Mouse (Mus musculus) intestine, embryonic 16.5 days (tissue): ENCODE measurements around the gene Ap2b1. TPM values are rescaled to one million over a fixed set of nuclear protein-coding genes. Genes with fewer than 3 reads are reported as not detected.
"Not testable (repeated sequence)": the region's sequence is repeated elsewhere in the genome, so short reads cannot be mapped to it uniquely, and the experiment has no call there.

Source experiments
- ATAC-seq: fragments of 200-750 bp; cut with Nextera tagmentation; 2 replicates; pipeline ENCODE4 v1.8.0; 2017; ENCODE audit warnings: moderate TSS enrichment, moderate library complexity
- H3K27ac ChIP-seq: fragments of 300-500 bp; sonication (generic); 2 replicates; pipeline ENCODE4 v1.5.1; 2014; ENCODE audit warnings: mild to moderate bottlenecking, low read length
- H3K27me3 ChIP-seq: fragments of 300-500 bp; sonication (generic); replicated peaks from 2 replicates; pipeline ENCODE4 v1.6.1; 2014; ENCODE audit warnings: low read length, control low read depth, mixed read lengths; ENCODE audit not compliant: control insufficient read depth, insufficient read depth
- H3K36me3 ChIP-seq: fragments of 300-500 bp; sonication (generic); 2 replicates; pipeline ENCODE4 v1.6.1; 2014; ENCODE audit warnings: low read length, control low read depth; ENCODE audit not compliant: control insufficient read depth, insufficient read depth
- H3K4me1 ChIP-seq: fragments of 300-500 bp; sonication (generic); 2 replicates; pipeline ENCODE4 v1.6.1; 2014; ENCODE audit warnings: low read length, control low read depth, mixed read lengths; ENCODE audit not compliant: control insufficient read depth, insufficient read depth
- H3K4me2 ChIP-seq: fragments of 300-500 bp; sonication (generic); 2 replicates; pipeline ENCODE4 v1.6.1; 2014; ENCODE audit warnings: low read depth, low read length, control low read depth
- H3K4me3 ChIP-seq: fragments of 300-500 bp; sonication (generic); 2 replicates; pipeline ENCODE4 v1.5.1; 2014; ENCODE audit warnings: mild to moderate bottlenecking, low read length
- H3K9ac ChIP-seq: fragments of 300-500 bp; sonication (generic); 2 replicates; pipeline ENCODE4 v1.6.1; 2014; ENCODE audit warnings: low read depth, low read length
- H3K9me3 ChIP-seq: fragments of 300-500 bp; sonication (generic); 2 replicates; pipeline ENCODE4 v1.6.1; 2016; ENCODE audit warnings: low read length, control low read depth; ENCODE audit not compliant: control insufficient read depth
- WGBS: fragments of 180-500 bp; shearing (Covaris S2); extraction: QIAGEN DNeasy Blood & Tissue Kit; methylation state at CpG from one replicate; pipeline ENCODE4 v1.1.7; 2014; 5-methylcytosine and 5-hydroxymethylcytosine counted together
- polyA plus RNA-seq: library from polyadenylated mRNA; unstranded; fragments of >200 nt; fragmentation: Nextera tagmentation; extraction: Ambion mirVana; gene quantifications from 2 replicates; pipeline ENCODE4 v1.2.1, GENCODE M21; 2015

The Ap2b1 gene
- polyA plus RNA-seq: 46.3 and 49.1 TPM in 2 replicates

GRCm38 (mm10) chr11:83298225-83299195 is at the start of gene Ap2b1:
Gene Ap2b1 (plus strand): TSS chr11:83299024.
- H3K4me1 ChIP-seq: peaks cover 12% of the 10 kb centered on the region
- H3K27me3 ChIP-seq: no peaks in the 10 kb centered on the region
- H3K36me3 ChIP-seq: no peaks in the 10 kb centered on the region; the same call in 1 of the 2 replicates
- peak within 1 kb of the TSS; percentile 87 for H3K9ac ChIP-seq
- peak within 1 kb of the TSS; percentile 71 for H3K4me3 ChIP-seq
- peak within 1 kb of the TSS; percentile 68 for H3K4me2 ChIP-seq
- ATAC-seq: peak; percentile 92
- H3K27ac ChIP-seq: peak within 1 kb of the TSS; percentile 93
- WGBS: 2% methylated on average over 56 of the region's 56 CpGs
- no peaks in the 10 kb centered on the region for H3K9me3 ChIP-seq

GRCm38 (mm10) chr11:83257211-83257610 is 41.6 kb upstream of the Ap2b1 start:
- not testable (repeated sequence) for H3K9me3 ChIP-seq, H3K4me2 ChIP-seq, H3K4me3 ChIP-seq, H3K4me1 ChIP-seq, H3K27ac ChIP-seq, ATAC-seq, H3K27me3 ChIP-seq, H3K9ac ChIP-seq, H3K36me3 ChIP-seq
- 43% methylated on average over 5 of the region's 5 CpGs for WGBS

- Histone ChIP-seq H3K9me3 (no peaks in the 10 kb centered on the region), H3K4me1 (no peaks in the 10 kb centered on the region), H3K4me2 (no peak overlapping the region), H3K4me3 (no peak overlapping the region), H3K36me3 (no peaks in the 10 kb centered on the region), H3K27me3 (no peaks in the 10 kb centered on the region), H3K27ac (no peak overlapping the region), H3K9ac (no peak overlapping the region)
- ATAC-seq: no peak
- 96% methylated on average over 1 of the region's 1 CpGs for whole genome bisulfite sequencing
Measured at GRCm38 (mm10) chr11:83262673-83263072, 36.2 kb upstream of the Ap2b1 start.

GRCm38 (mm10) chr11:83263146-83263545 is 35.7 kb upstream of the Ap2b1 start:
- 56% methylated on average over 3 of the region's 3 CpGs for WGBS
- Histone ChIP-seq H3K4me2 (no peak overlapping the region), H3K4me1 (no peaks in the 10 kb centered on the region), H3K27ac (no peak overlapping the region), H3K9ac (no peak overlapping the region), H3K9me3 (no peaks in the 10 kb centered on the region), H3K27me3 (no peaks in the 10 kb centered on the region), H3K36me3 (no peaks in the 10 kb centered on the region), H3K4me3 (no peak overlapping the region)
- ATAC-seq: no peak

- WGBS: 1% methylated on average over 6 of the region's 6 CpGs
- Histone ChIP-seq H3K27ac (no peak overlapping the region), H3K9me3 (no peaks in the 10 kb centered on the region), H3K4me2 (peak overlapping the region; percentile 65), H3K4me3 (peak overlapping the region; percentile 61), H3K27me3 (no peaks in the 10 kb centered on the region), H3K9ac (peak overlapping the region; percentile 71), H3K36me3 (no peaks in the 10 kb centered on the region), H3K4me1 (no peaks in the 10 kb centered on the region; the same call in 1 of the 2 replicates)
- ATAC-seq: peak; percentile 58
Measured at GRCm38 (mm10) chr11:83270842-83271150, 28.0 kb upstream of the Ap2b1 start.

GRCm38 (mm10) chr11:83271151-83271950 is 27.5 kb upstream of the Ap2b1 start:
- H3K36me3 ChIP-seq: no peaks in the 10 kb centered on the region
- H3K4me2 ChIP-seq: peak overlapping the region; percentile 65
- ATAC-seq: peak; percentile 93
- H3K4me1 ChIP-seq: no peaks in the 10 kb centered on the region; the same call in 1 of the 2 replicates
- no peaks in the 10 kb centered on the region for H3K27me3 ChIP-seq
- H3K9me3 ChIP-seq: no peaks in the 10 kb centered on the region
- peak overlapping the region; percentile 73 for H3K27ac ChIP-seq
- under 1% methylated on average over 26 of the region's 26 CpGs for WGBS
- peak overlapping the region; percentile 61 for H3K4me3 ChIP-seq
- peak overlapping the region; percentile 71 for H3K9ac ChIP-seq

- H3K27ac ChIP-seq: no peak overlapping the region
Measured at GRCm38 (mm10) chr11:83271951-83272843, 26.6 kb upstream of the Ap2b1 start.

GRCm38 (mm10) chr11:83276251-83276650 is 22.6 kb upstream of the Ap2b1 start:
- no peak overlapping the region for H3K9ac ChIP-seq
- no peak overlapping the region for H3K4me3 ChIP-seq
- no peak for ATAC-seq
- H3K4me1 ChIP-seq: no peaks in the 10 kb centered on the region; the same call in 1 of the 2 replicates
- H3K27ac ChIP-seq: no peak overlapping the region
- no peaks in the 10 kb centered on the region for H3K27me3 ChIP-seq
- H3K4me2 ChIP-seq: no peak overlapping the region
- 50% methylated on average over 7 of the region's 7 CpGs for WGBS
- no peaks in the 10 kb centered on the region for H3K36me3 ChIP-seq
- no peaks in the 10 kb centered on the region for H3K9me3 ChIP-seq

More at GRCm38 (mm10) chr11:83271951-83272843, 26.6 kb upstream of the Ap2b1 start:
- ATAC-seq: no peak
- H3K36me3 ChIP-seq: no peaks in the 10 kb centered on the region
- no peaks in the 10 kb centered on the region for H3K9me3 ChIP-seq
- H3K4me2 ChIP-seq: no peak overlapping the region
- no peaks in the 10 kb centered on the region for H3K27me3 ChIP-seq
- 24% methylated on average over 2 of the region's 2 CpGs for WGBS
- H3K9ac ChIP-seq: no peak overlapping the region
- no peaks in the 10 kb centered on the region; the same call in 1 of the 2 replicates for H3K4me1 ChIP-seq
- H3K4me3 ChIP-seq: no peak overlapping the region
